Mouse (Mus musculus): ENCODE results near the gene Spo11. TPM values are rescaled to one million over a fixed set of nuclear protein-coding genes. Genes with fewer than 3 reads are reported as not detected.

The Spo11 gene
- total and polyA plus RNA-seq, 2 experiments from 2014 or later: 0.18 TPM; not detected in 1

DNA sequence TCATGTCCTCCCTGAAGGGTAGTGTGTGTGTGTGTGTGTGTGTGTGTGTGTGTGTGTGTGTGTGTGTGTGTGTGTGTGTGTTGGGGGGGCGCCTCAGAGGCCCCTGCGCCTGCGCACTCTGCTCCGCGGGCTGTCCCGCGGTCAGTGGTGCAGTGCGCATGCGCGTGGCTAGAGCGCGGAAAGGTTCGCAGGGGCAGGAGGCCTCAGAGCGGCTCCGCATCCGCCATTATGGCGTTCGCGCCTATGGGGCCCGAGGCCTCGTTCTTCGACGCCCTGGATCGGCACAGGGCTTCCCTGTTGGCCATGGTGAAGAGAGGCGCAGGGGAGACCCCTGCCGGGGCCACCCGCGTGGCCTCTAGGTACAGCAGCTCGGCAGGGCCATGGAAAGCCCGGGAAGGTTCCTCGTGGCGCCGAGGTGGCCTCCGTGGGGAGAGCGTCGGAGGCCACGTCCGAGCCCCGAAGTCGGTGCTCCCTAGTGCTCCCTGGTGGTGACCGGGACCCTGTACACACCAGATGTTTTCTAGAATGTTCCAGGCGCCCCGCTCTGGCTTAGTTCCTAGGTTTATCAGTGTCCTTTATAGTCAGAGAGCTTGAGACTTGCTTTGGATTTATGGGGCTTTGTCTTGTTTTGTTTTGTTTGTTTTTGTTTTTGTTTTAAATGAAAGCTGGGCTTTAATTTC is 2.3 kb downstream of the Spo11 start:
- WGBS: 93% methylated on average over 43 of the region's 43 CpGs
- H3K9me3 ChIP-seq (replicated peaks; ENCODE audit: control insufficient read depth, low read length): no peaks in the 10 kb centered on the region
- H3K27me3 ChIP-seq (ENCODE audit: control insufficient read depth, insufficient read depth, low read length): no peaks in the 10 kb centered on the region
- no peaks in the 10 kb centered on the region for H3K36me3 ChIP-seq (replicated peaks; ENCODE audit: control insufficient read depth, insufficient read depth, low read length)
- no peak overlapping the region for H3K27ac ChIP-seq (ENCODE audit: low read depth)
- ATAC-seq (ENCODE audit: insufficient read depth, low read depth) (no peak), DNase-seq (ENCODE audit: low spot score) (no peak)
- H3K4me2 ChIP-seq (ENCODE audit: low read depth, low read length): no peak overlapping the region
- H3K4me3 ChIP-seq (ENCODE audit: low read depth, low read length): no peak overlapping the region
- no peak for TF ChIP-seq EP300 (IDR thresholded peaks at IDR 0.05; ENCODE audit: low read depth)
- no peak for TF ChIP-seq CTCF (IDR thresholded peaks at IDR 0.05; ENCODE audit: low read depth)
- no peak overlapping the region for H3K9ac ChIP-seq (replicated peaks; ENCODE audit: low read depth, low read length)
- no peaks in the 10 kb centered on the region for H3K4me1 ChIP-seq (ENCODE audit: control insufficient read depth, insufficient read depth)

DNA sequence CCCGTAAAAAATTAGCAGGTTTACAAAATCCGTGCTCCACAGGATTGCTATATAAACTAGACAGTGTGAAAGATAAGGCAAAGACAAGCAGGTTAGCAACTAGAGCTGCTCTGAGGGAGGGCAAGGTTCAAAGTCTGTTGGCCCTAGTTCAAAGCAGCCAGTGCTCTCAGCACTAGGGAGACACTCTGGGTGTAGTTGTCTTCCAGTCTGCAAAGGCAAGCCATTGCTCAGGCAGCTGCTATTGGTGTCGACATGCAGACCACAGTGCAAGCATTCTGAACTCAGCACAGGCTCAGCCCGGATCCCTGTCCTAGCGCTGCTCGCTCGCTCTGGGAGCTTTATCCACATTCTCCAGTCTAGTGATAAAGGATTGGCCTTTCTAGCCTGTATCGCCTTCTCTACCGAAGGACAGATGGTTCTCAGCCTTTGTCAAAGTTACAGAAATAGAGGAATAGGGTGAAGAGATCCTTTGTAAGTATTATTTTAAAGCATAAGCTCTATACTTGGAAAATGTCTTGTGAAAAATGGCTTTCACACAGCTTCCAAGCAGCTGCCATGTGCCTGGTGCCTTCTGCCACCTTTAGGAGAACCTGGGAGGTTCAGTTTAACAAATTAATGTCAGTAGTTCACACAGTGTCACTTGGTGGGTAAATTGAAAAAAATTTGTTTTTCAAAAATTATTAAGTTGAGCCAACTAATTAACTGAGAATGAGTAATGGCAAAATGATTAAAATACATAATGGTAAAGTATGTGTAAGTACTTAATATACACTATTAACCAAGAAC is 5.5 kb downstream of the Spo11 start:
- no peak overlapping the region for H3K9ac ChIP-seq (replicated peaks; ENCODE audit: low read depth, low read length)
- no peaks in the 10 kb centered on the region for H3K9me3 ChIP-seq (replicated peaks; ENCODE audit: control insufficient read depth, low read length)
- no peak overlapping the region for H3K27ac ChIP-seq (ENCODE audit: low read depth)
- no peaks in the 10 kb centered on the region for H3K4me1 ChIP-seq (ENCODE audit: control insufficient read depth, insufficient read depth)
- no peaks in the 10 kb centered on the region for H3K36me3 ChIP-seq (replicated peaks; ENCODE audit: control insufficient read depth, insufficient read depth, low read length)
- WGBS: 26% methylated on average over 9 of the region's 9 CpGs
- H3K4me3 ChIP-seq (ENCODE audit: low read depth, low read length): no peak overlapping the region
- peak; percentile 58 for TF ChIP-seq CTCF (IDR thresholded peaks at IDR 0.05; ENCODE audit: low read depth)
- TF ChIP-seq EP300 (IDR thresholded peaks at IDR 0.05; ENCODE audit: low read depth): no peak
- H3K27me3 ChIP-seq (ENCODE audit: control insufficient read depth, insufficient read depth, low read length): no peaks in the 10 kb centered on the region
- DNase-seq (ENCODE audit: low spot score): no peak
- no peak overlapping the region for H3K4me2 ChIP-seq (ENCODE audit: low read depth, low read length)
- peak; percentile 64 for ATAC-seq (ENCODE audit: insufficient read depth, low read depth)

DNA sequence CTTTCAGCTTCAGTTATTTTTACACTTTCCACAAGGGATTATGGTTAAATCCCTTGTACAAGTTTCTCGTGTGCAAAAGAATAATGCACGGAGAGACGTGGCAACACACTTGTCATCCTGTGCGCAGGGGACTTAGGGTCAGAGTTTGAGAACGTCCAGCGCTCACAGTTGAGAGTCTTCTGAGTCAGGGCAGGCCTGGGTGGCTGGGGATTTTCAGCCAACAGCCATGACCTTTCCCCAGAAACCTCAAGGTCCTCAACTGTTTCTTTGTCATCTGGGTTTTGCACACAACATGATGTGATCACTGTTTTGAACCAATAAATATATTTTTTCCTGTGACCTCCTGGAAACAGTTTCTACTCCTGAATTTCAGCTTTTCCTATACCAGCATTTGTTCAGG is 12.7 kb downstream of the Spo11 start:
- WGBS: 65% methylated on average over 6 of the region's 6 CpGs
- TF ChIP-seq CTCF (IDR thresholded peaks at IDR 0.05; ENCODE audit: low read depth) (no peak), EP300 (IDR thresholded peaks at IDR 0.05; ENCODE audit: low read depth) (no peak)
- H3K4me2 ChIP-seq (ENCODE audit: low read depth, low read length): no peak overlapping the region
- no peak for ATAC-seq (ENCODE audit: insufficient read depth, low read depth)
- H3K9me3 ChIP-seq (replicated peaks; ENCODE audit: control insufficient read depth, low read length): no peaks in the 10 kb centered on the region
- no peak overlapping the region for H3K27ac ChIP-seq (ENCODE audit: low read depth)
- H3K27me3 ChIP-seq (ENCODE audit: control insufficient read depth, insufficient read depth, low read length): no peaks in the 10 kb centered on the region
- H3K36me3 ChIP-seq (replicated peaks; ENCODE audit: control insufficient read depth, insufficient read depth, low read length): no peaks in the 10 kb centered on the region
- no peak overlapping the region for H3K4me3 ChIP-seq (ENCODE audit: low read depth, low read length)
- no peak overlapping the region for H3K9ac ChIP-seq (replicated peaks; ENCODE audit: low read depth, low read length)
- no peak for DNase-seq (ENCODE audit: low spot score)
- no peaks in the 10 kb centered on the region for H3K4me1 ChIP-seq (ENCODE audit: control insufficient read depth, insufficient read depth)

DNA sequence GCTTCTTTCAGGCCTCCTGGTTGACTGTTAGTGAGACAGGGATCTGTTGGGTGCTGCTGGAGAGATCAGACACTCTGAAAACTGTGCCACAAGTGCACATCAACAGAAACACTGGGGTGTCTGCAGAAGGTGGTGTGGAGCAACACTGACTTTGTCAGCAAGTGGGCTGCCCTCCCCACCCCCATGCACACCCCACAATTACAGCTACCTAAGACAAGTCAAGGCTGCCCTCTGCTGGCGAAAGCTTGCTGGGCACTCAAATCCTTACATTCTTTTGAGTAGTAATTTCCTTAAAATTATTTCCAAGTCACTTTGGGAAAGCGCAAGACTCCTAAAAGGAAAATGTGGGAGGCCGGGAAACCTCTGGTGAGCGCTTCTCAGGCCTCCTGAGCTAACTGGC is 18.7 kb downstream of the Spo11 start:
- peaks cover 5% of the 10 kb centered on the region; the same call in 1 of the 2 replicates for H3K4me1 ChIP-seq (ENCODE audit: control insufficient read depth, insufficient read depth)
- TF ChIP-seq EP300 (IDR thresholded peaks at IDR 0.05; ENCODE audit: low read depth) (no peak), CTCF (IDR thresholded peaks at IDR 0.05; ENCODE audit: low read depth) (peak; percentile 89)
- no peaks in the 10 kb centered on the region for H3K9me3 ChIP-seq (replicated peaks; ENCODE audit: control insufficient read depth, low read length)
- WGBS: 17% methylated on average over 4 of the region's 4 CpGs
- H3K9ac ChIP-seq (replicated peaks; ENCODE audit: low read depth, low read length): no peak overlapping the region
- H3K4me2 ChIP-seq (ENCODE audit: low read depth, low read length): no peak overlapping the region
- DNase-seq (ENCODE audit: low spot score): no peak
- H3K4me3 ChIP-seq (ENCODE audit: low read depth, low read length): no peak overlapping the region
- H3K27me3 ChIP-seq (ENCODE audit: control insufficient read depth, insufficient read depth, low read length): no peaks in the 10 kb centered on the region
- H3K27ac ChIP-seq (ENCODE audit: low read depth): no peak overlapping the region
- no peak for ATAC-seq (ENCODE audit: insufficient read depth, low read depth)
- no peaks in the 10 kb centered on the region for H3K36me3 ChIP-seq (replicated peaks; ENCODE audit: control insufficient read depth, insufficient read depth, low read length)

DNA sequence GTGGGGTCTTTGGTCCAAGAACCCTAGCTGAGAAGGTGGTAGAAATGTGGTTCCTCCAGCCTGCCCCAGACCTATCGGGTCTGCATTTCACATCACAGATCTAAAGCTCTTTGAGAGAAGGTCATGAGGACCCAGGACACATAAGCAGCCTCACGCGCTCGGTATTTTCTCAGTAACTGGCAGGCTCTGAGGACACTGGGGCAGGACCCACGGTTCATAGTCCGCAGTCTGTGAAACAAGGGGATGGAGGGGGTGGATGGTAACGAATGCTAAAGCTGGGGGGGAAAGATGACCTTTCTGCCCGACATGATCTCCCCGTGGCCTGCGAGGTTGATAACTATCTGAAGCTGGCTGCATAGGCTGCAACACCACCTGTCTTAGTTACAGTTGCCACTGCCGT is 20.2 kb downstream of the Spo11 start:
- Histone ChIP-seq H3K27me3 (ENCODE audit: control insufficient read depth, insufficient read depth, low read length) (no peaks in the 10 kb centered on the region), H3K27ac (ENCODE audit: low read depth) (no peak overlapping the region), H3K4me1 (ENCODE audit: control insufficient read depth, insufficient read depth) (peaks cover 7% of the 10 kb centered on the region; the same call in 1 of the 2 replicates), H3K36me3 (replicated peaks; ENCODE audit: control insufficient read depth, insufficient read depth, low read length) (peaks cover 2% of the 10 kb centered on the region), H3K9ac (replicated peaks; ENCODE audit: low read depth, low read length) (no peak overlapping the region), H3K4me3 (ENCODE audit: low read depth, low read length) (no peak overlapping the region), H3K4me2 (ENCODE audit: low read depth, low read length) (no peak overlapping the region), H3K9me3 (replicated peaks; ENCODE audit: control insufficient read depth, low read length) (no peaks in the 10 kb centered on the region)
- DNase-seq (ENCODE audit: low spot score) (no peak), ATAC-seq (ENCODE audit: insufficient read depth, low read depth) (no peak)
- no peak for TF ChIP-seq CTCF (IDR thresholded peaks at IDR 0.05; ENCODE audit: low read depth)
- no peak for TF ChIP-seq EP300 (IDR thresholded peaks at IDR 0.05; ENCODE audit: low read depth)
- 57% methylated on average over 11 of the region's 11 CpGs for WGBS
